Mouse (Mus musculus) neural tube, embryonic 10.5 days (tissue): ENCODE results near the gene Tollip.

Experiments used
- DNase-seq: peaks from one replicate; pipeline ENCODE4 v3.0.0-alpha.2; 2017; ENCODE audit warnings: low spot score; ENCODE audit errors: extremely low spot score

The Tollip gene

GRCm38 (mm10) chr7:141918407-141918806, at the start of gene Tollip:
Gene Tollip (minus strand): TSS chr7:141918507.
- no peak for DNase-seq

GRCm38 (mm10) chr7:141966281-141966680, 48.0 kb upstream of the Tollip start:
- DNase-seq = no peak

- DNase-seq = no peak
Measured at GRCm38 (mm10) chr7:141962521-141962920, 44.2 kb upstream of the Tollip start.

- no peak for DNase-seq
Measured at GRCm38 (mm10) chr7:141961491-141961890, 43.2 kb upstream of the Tollip start.

GRCm38 (mm10) chr7:141960926-141961325, 42.6 kb upstream of the Tollip start:
- no peak for DNase-seq

GRCm38 (mm10) chr7:141959133-141959532, 40.8 kb upstream of the Tollip start:
- no peak for DNase-seq

- DNase-seq = no peak
Measured at GRCm38 (mm10) chr7:141958211-141958610, 39.9 kb upstream of the Tollip start.

- DNase-seq = no peak
Measured at GRCm38 (mm10) chr7:141957524-141958051, 39.3 kb upstream of the Tollip start.

- DNase-seq = no peak
Measured at GRCm38 (mm10) chr7:141956174-141956566, 37.9 kb upstream of the Tollip start.

GRCm38 (mm10) chr7:141955565-141956173, 37.4 kb upstream of the Tollip start:
- DNase-seq = no peak

- no peak for DNase-seq
Measured at GRCm38 (mm10) chr7:141953616-141954015, 35.3 kb upstream of the Tollip start.

GRCm38 (mm10) chr7:141952920-141953319, 34.6 kb upstream of the Tollip start:
- DNase-seq = no peak

- no peak for DNase-seq
Measured at GRCm38 (mm10) chr7:141951821-141952220, 33.5 kb upstream of the Tollip start.

GRCm38 (mm10) chr7:141950104-141951013, 32.1 kb upstream of the Tollip start:
- DNase-seq = peak; percentile 73

GRCm38 (mm10) chr7:141949799-141950103, 31.4 kb upstream of the Tollip start:
- no peak for DNase-seq

- DNase-seq = peak; percentile 93
Measured at GRCm38 (mm10) chr7:141948906-141949798, 30.8 kb upstream of the Tollip start, which contains the start of gene Brsk2. Gene Brsk2 (plus strand): TSS chr7:141949751.

GRCm38 (mm10) chr7:141948045-141948444, 29.7 kb upstream of the Tollip start:
- DNase-seq = no peak

- no peak for DNase-seq
Measured at GRCm38 (mm10) chr7:141947512-141947911, 29.2 kb upstream of the Tollip start.

- DNase-seq = no peak
Measured at GRCm38 (mm10) chr7:141945927-141946326, 27.6 kb upstream of the Tollip start.

- no peak for DNase-seq
Measured at GRCm38 (mm10) chr7:141943444-141943843, 25.1 kb upstream of the Tollip start.

GRCm38 (mm10) chr7:141934951-141935350, 16.6 kb upstream of the Tollip start:
- DNase-seq = no peak
